26 mouse cellular contexts compared by ENCODE assay signal in genomic region chr6:115739056-115739455, GRCm38 (mm10). TPM values are rescaled to one million over a fixed set of nuclear protein-coding genes. Genes with fewer than 3 reads are reported as not detected.
DNase-seq lines count a peak whose midpoint lies in the region; ATAC-seq and TF ChIP-seq lines count a peak whose summit lies in the region.
"Had no signal": no experiment of that assay in that cellular context is flagged by ENCODE, and none has a peak within 500 bp of the region (broad histone marks: within the 10 kb centered on the region; RNA-seq: fewer than 3 reads in every experiment).

No protein-coding gene starts in this region.

- no peak overlapping the region for H3K4me3 ChIP-seq in liver, embryonic 12.5 days
- H3K4me3 ChIP-seq in liver, postnatal 0 days (ENCODE audit: low read depth, low read length), result no peak overlapping the region
- H3K4me3 ChIP-seq: embryonic facial prominence, embryonic 10.5 days; embryonic facial prominence, embryonic 13.5 days; erythroblast, embryonic 14.5 days; forebrain, embryonic 12.5 days; forebrain, embryonic 15.5 days; gastrocnemius, adult 2 months; hindbrain, embryonic 12.5 days; hindbrain, embryonic 15.5 days had no signal

- H3K4me2 ChIP-seq in liver, embryonic 12.5 days, result no peak overlapping the region
- H3K4me2 ChIP-seq in liver, postnatal 0 days (ENCODE audit: low read depth, low read length), result no peak overlapping the region
- H3K4me2 ChIP-seq: embryonic facial prominence, embryonic 13.5 days; forebrain, embryonic 12.5 days; forebrain, embryonic 15.5 days; heart, embryonic 11.5 days; hindbrain, embryonic 12.5 days; hindbrain, embryonic 15.5 days had no signal

- H3K9ac ChIP-seq in liver, embryonic 12.5 days, result no peak overlapping the region
- H3K9ac ChIP-seq in liver, postnatal 0 days (replicated peaks), result no peak overlapping the region
- H3K9ac ChIP-seq: embryonic facial prominence, embryonic 13.5 days; forebrain, embryonic 12.5 days; forebrain, embryonic 15.5 days; hindbrain, embryonic 12.5 days; hindbrain, embryonic 15.5 days had no signal

- no peaks in the 10 kb centered on the region for H3K27me3 ChIP-seq in liver, embryonic 12.5 days (replicated peaks)
- H3K27me3 ChIP-seq in liver, postnatal 0 days (ENCODE audit: insufficient read depth, low read length), result no peaks in the 10 kb centered on the region
- H3K27me3 ChIP-seq: CH12.LX; embryonic facial prominence, embryonic 13.5 days; forebrain, embryonic 12.5 days; forebrain, embryonic 15.5 days; hindbrain, embryonic 12.5 days; hindbrain, embryonic 15.5 days had no signal

- H3K36me3 ChIP-seq in liver, embryonic 12.5 days, result peaks cover 7% of the 10 kb centered on the region; the same call in 1 of the 2 replicates
- peaks cover 14% of the 10 kb centered on the region; the same call in 1 of the 2 replicates for H3K36me3 ChIP-seq in liver, postnatal 0 days (replicated peaks; ENCODE audit: insufficient read depth, low read length)
- H3K36me3 ChIP-seq: embryonic facial prominence, embryonic 10.5 days; embryonic facial prominence, embryonic 13.5 days; forebrain, embryonic 12.5 days; forebrain, embryonic 15.5 days; hindbrain, embryonic 12.5 days; hindbrain, embryonic 15.5 days had no signal

- WGBS in liver, embryonic 12.5 days (ENCODE audit: insufficient replicate concordance), result 73% methylated on average over 5 of the region's 5 CpGs
- WGBS in liver, postnatal 0 days (ENCODE audit: insufficient replicate concordance), result 68% methylated on average over 5 of the region's 5 CpGs

- peak; percentile 48 for ATAC-seq in liver, embryonic 12.5 days
- ATAC-seq in liver, postnatal 0 days, result peak; percentile 53
- ATAC-seq: forebrain, embryonic 15.5 days had no signal

- no peak overlapping the region; the same call in 1 of the 2 replicates for H3K27ac ChIP-seq in liver, embryonic 12.5 days
- no peak overlapping the region for H3K27ac ChIP-seq in liver, postnatal 0 days (ENCODE audit: low read depth)
- H3K27ac ChIP-seq: embryonic facial prominence, embryonic 10.5 days; embryonic facial prominence, embryonic 13.5 days; forebrain, embryonic 12.5 days; forebrain, embryonic 15.5 days; gastrocnemius, adult 2 months; hindbrain, embryonic 12.5 days; hindbrain, embryonic 15.5 days had no signal

- no peak for TF ChIP-seq EP300 in liver, postnatal 0 days (IDR thresholded peaks at IDR 0.05; ENCODE audit: low read depth)

- H3K4me1 ChIP-seq in liver, embryonic 12.5 days, result peaks cover 21% of the 10 kb centered on the region
- H3K4me1 ChIP-seq in liver, postnatal 0 days (ENCODE audit: insufficient read depth), result peaks cover 7% of the 10 kb centered on the region
- H3K4me1 ChIP-seq: embryonic facial prominence, embryonic 13.5 days; forebrain, embryonic 12.5 days; forebrain, embryonic 15.5 days; hindbrain, embryonic 12.5 days; hindbrain, embryonic 15.5 days had no signal

- no peaks in the 10 kb centered on the region for H3K9me3 ChIP-seq in liver, embryonic 12.5 days (replicated peaks)
- peaks cover 2% of the 10 kb centered on the region; the same call in 1 of the 2 replicates for H3K9me3 ChIP-seq in liver, postnatal 0 days (ENCODE audit: low read length)
- H3K9me3 ChIP-seq: embryonic facial prominence, embryonic 10.5 days; embryonic facial prominence, embryonic 13.5 days; forebrain, embryonic 12.5 days; forebrain, embryonic 15.5 days; hindbrain, embryonic 12.5 days; hindbrain, embryonic 15.5 days had no signal

- DNase-seq in liver, result no peak
- peak; percentile 29 for DNase-seq in ES-CJ7 (ENCODE audit: low read depth, low spot score)
- peak; percentile 51 for DNase-seq in R1 (ENCODE audit: low read depth, low spot score)
- DNase-seq in liver, postnatal 0 days, result no peak
- DNase-seq in right cerebral cortex, postnatal 14 days, result no peak
- DNase-seq in gastrocnemius, adult 18-20 months (ENCODE audit: low spot score), result no peak
- DNase-seq: adrenal gland, postnatal 25 days; B cell, adult 2 months; cerebellum, adult 11-12 months; cerebellum, adult 8-10 months; cerebellum, postnatal 10 days; cerebellum, postnatal 36 days; embryo, embryonic 11 days; gastrocnemius, adult 2 months; gastrocnemius, postnatal 14 days; heart, adult 11 months had no signal

- no peak for TF ChIP-seq CTCF in liver, postnatal 0 days (IDR thresholded peaks at IDR 0.05; ENCODE audit: low read depth)

RNA-seq across cellular contexts. Expression of gene Tmem40, which starts 23.2 kb away (rescaled TPM):
- 29.1 and 32.7 TPM in 2 replicates for polyA plus RNA-seq in liver, embryonic 12.5 days (2016; fragmentation: Nextera tagmentation; extraction: Ambion mirVana)
- polyA plus RNA-seq in liver, postnatal 0 days (2015; fragmentation: Nextera tagmentation; extraction: Ambion mirVana), result 18.9 and 21.2 TPM in 2 replicates
- total RNA-seq in gastrocnemius, adult 18-20 months (2021), result under 1 TPM in 1 of 2 experiments, not detected in 1; 0.43 TPM
- total RNA-seq: adrenal gland, postnatal 25 days; CH12.LX had no signal

RNA-seq across cellular contexts. Expression of gene Cand2, which starts 35.3 kb away (rescaled TPM):
- 9.5 and 10.5 TPM in 2 replicates for polyA plus RNA-seq in liver, embryonic 12.5 days (2016; fragmentation: Nextera tagmentation; extraction: Ambion mirVana)
- polyA plus RNA-seq in liver, postnatal 0 days (2015; fragmentation: Nextera tagmentation; extraction: Ambion mirVana), result 0.59 and 0.61 TPM in 2 replicates
- 10 to 100 TPM; 74.8 to 78.7 TPM for total RNA-seq in gastrocnemius, adult 18-20 months (2021)

Comparison
In these comparisons a context has a peak if more than half of its experiments do, and no peak if none do; other contexts are left out.
1. DNase-seq: peak in ES-CJ7 (single experiment) and R1 (single experiment); none in liver (single experiment), liver, postnatal 0 days (single experiment), right cerebral cortex, postnatal 14 days (single experiment) and gastrocnemius, adult 18-20 months (single experiment).